Mouse (Mus musculus): ENCODE results near the gene Pycard. TPM values are rescaled to one million over a fixed set of nuclear protein-coding genes. Genes with fewer than 3 reads are reported as not detected.

Gene Pycard
- polyA plus RNA-seq (2014; fragmentation: Illumina TruSeq; extraction: RNeasy Lipid Tissue Mini Kit (QIAGEN cat#74804); ENCODE audit: low read depth, low replicate concordance) = 15.1 TPM

GRCm38 (mm10) chr7:127993341-127993977 lies at the start of gene Pycard:
Gene Pycard, minus strand, starts transcription at chr7:127993867.

GRCm38 (mm10) chr7:128003688-128004087 lies 10.0 kb upstream of the Pycard start, which contains the start of gene Trim72:
Gene Trim72, plus strand, starts transcription at chr7:128003949.

GRCm38 (mm10) chr7:127967004-127967921 lies 26.4 kb downstream of the Pycard start, which contains the start of gene Fus:
Gene Fus, plus strand, starts transcription at chr7:127967457.

GRCm38 (mm10) chr7:127946470-127947023 lies 47.1 kb downstream of the Pycard start, which contains the start of gene Prss36:
Gene Prss36, minus strand, starts transcription at chr7:127946725.

Other genes starting within 250 kb of the Pycard start
- 3.5 TPM for gene Fbxl19, start 249.3 kb downstream of the Pycard start, polyA plus RNA-seq (2014; fragmentation: Illumina TruSeq; extraction: RNeasy Lipid Tissue Mini Kit (QIAGEN cat#74804); ENCODE audit: low read depth, low replicate concordance)
- gene Orai3, start 224.1 kb downstream of the Pycard start, polyA plus RNA-seq (2014; fragmentation: Illumina TruSeq; extraction: RNeasy Lipid Tissue Mini Kit (QIAGEN cat#74804); ENCODE audit: low read depth, low replicate concordance) = 27.5 TPM
- 13.0 TPM for gene Setd1a, start 217.2 kb downstream of the Pycard start, polyA plus RNA-seq (2014; fragmentation: Illumina TruSeq; extraction: RNeasy Lipid Tissue Mini Kit (QIAGEN cat#74804); ENCODE audit: low read depth, low replicate concordance)
- not detected for gene Gm49388, start 208.3 kb downstream of the Pycard start, polyA plus RNA-seq (2014; fragmentation: Illumina TruSeq; extraction: RNeasy Lipid Tissue Mini Kit (QIAGEN cat#74804); ENCODE audit: low read depth, low replicate concordance)
- gene Hsd3b7, start 193.3 kb downstream of the Pycard start, polyA plus RNA-seq (2014; fragmentation: Illumina TruSeq; extraction: RNeasy Lipid Tissue Mini Kit (QIAGEN cat#74804); ENCODE audit: low read depth, low replicate concordance) = 31.7 TPM
- gene Stx4a, start 169.6 kb downstream of the Pycard start, polyA plus RNA-seq (2014; fragmentation: Illumina TruSeq; extraction: RNeasy Lipid Tissue Mini Kit (QIAGEN cat#74804); ENCODE audit: low read depth, low replicate concordance) = 107 TPM
- gene Stx1b, start 169.3 kb downstream of the Pycard start, polyA plus RNA-seq (2014; fragmentation: Illumina TruSeq; extraction: RNeasy Lipid Tissue Mini Kit (QIAGEN cat#74804); ENCODE audit: low read depth, low replicate concordance) = 1.1 TPM
- 12.2 TPM for gene Zfp646, start 117.6 kb downstream of the Pycard start, polyA plus RNA-seq (2014; fragmentation: Illumina TruSeq; extraction: RNeasy Lipid Tissue Mini Kit (QIAGEN cat#74804); ENCODE audit: low read depth, low replicate concordance)
- 3.6 TPM for gene Zfp668, start 117.0 kb downstream of the Pycard start, polyA plus RNA-seq (2014; fragmentation: Illumina TruSeq; extraction: RNeasy Lipid Tissue Mini Kit (QIAGEN cat#74804); ENCODE audit: low read depth, low replicate concordance)
- gene Prss53, start 102.9 kb downstream of the Pycard start, polyA plus RNA-seq (2014; fragmentation: Illumina TruSeq; extraction: RNeasy Lipid Tissue Mini Kit (QIAGEN cat#74804); ENCODE audit: low read depth, low replicate concordance) = 2.9 TPM
- not detected for gene Gm21974, start 98.4 kb downstream of the Pycard start, polyA plus RNA-seq (2014; fragmentation: Illumina TruSeq; extraction: RNeasy Lipid Tissue Mini Kit (QIAGEN cat#74804); ENCODE audit: low read depth, low replicate concordance)
- 36.8 TPM for gene Vkorc1, start 98.2 kb downstream of the Pycard start, polyA plus RNA-seq (2014; fragmentation: Illumina TruSeq; extraction: RNeasy Lipid Tissue Mini Kit (QIAGEN cat#74804); ENCODE audit: low read depth, low replicate concordance)
- 90.4 TPM for gene Bckdk, start 89.8 kb downstream of the Pycard start, polyA plus RNA-seq (2014; fragmentation: Illumina TruSeq; extraction: RNeasy Lipid Tissue Mini Kit (QIAGEN cat#74804); ENCODE audit: low read depth, low replicate concordance)
- gene Kat8, start 81.4 kb downstream of the Pycard start, polyA plus RNA-seq (2014; fragmentation: Illumina TruSeq; extraction: RNeasy Lipid Tissue Mini Kit (QIAGEN cat#74804); ENCODE audit: low read depth, low replicate concordance) = 23.7 TPM
- not detected for gene Prss8, start 63.8 kb downstream of the Pycard start, polyA plus RNA-seq (2014; fragmentation: Illumina TruSeq; extraction: RNeasy Lipid Tissue Mini Kit (QIAGEN cat#74804); ENCODE audit: low read depth, low replicate concordance)
- 16.2 TPM for gene Prss36, start 47.1 kb downstream of the Pycard start, polyA plus RNA-seq (2014; fragmentation: Illumina TruSeq; extraction: RNeasy Lipid Tissue Mini Kit (QIAGEN cat#74804); ENCODE audit: low read depth, low replicate concordance)
- 387 TPM for gene Fus, start 26.4 kb downstream of the Pycard start, polyA plus RNA-seq (2014; fragmentation: Illumina TruSeq; extraction: RNeasy Lipid Tissue Mini Kit (QIAGEN cat#74804); ENCODE audit: low read depth, low replicate concordance)
- 255 TPM for gene Trim72, start 10.1 kb upstream of the Pycard start, polyA plus RNA-seq (2014; fragmentation: Illumina TruSeq; extraction: RNeasy Lipid Tissue Mini Kit (QIAGEN cat#74804); ENCODE audit: low read depth, low replicate concordance)
- gene Itgam, start 68.8 kb upstream of the Pycard start, polyA plus RNA-seq (2014; fragmentation: Illumina TruSeq; extraction: RNeasy Lipid Tissue Mini Kit (QIAGEN cat#74804); ENCODE audit: low read depth, low replicate concordance) = 2.3 TPM
- gene Gm49368, start 68.8 kb upstream of the Pycard start, polyA plus RNA-seq (2014; fragmentation: Illumina TruSeq; extraction: RNeasy Lipid Tissue Mini Kit (QIAGEN cat#74804); ENCODE audit: low read depth, low replicate concordance) = not detected
- 0.13 TPM for gene Itgax, start 135.7 kb upstream of the Pycard start, polyA plus RNA-seq (2014; fragmentation: Illumina TruSeq; extraction: RNeasy Lipid Tissue Mini Kit (QIAGEN cat#74804); ENCODE audit: low read depth, low replicate concordance)
- gene Itgad, start 160.5 kb upstream of the Pycard start, polyA plus RNA-seq (2014; fragmentation: Illumina TruSeq; extraction: RNeasy Lipid Tissue Mini Kit (QIAGEN cat#74804); ENCODE audit: low read depth, low replicate concordance) = not detected
- 3,732 TPM for gene Cox6a2, start 212.5 kb upstream of the Pycard start, polyA plus RNA-seq (2014; fragmentation: Illumina TruSeq; extraction: RNeasy Lipid Tissue Mini Kit (QIAGEN cat#74804); ENCODE audit: low read depth, low replicate concordance)
- gene Armc5, start 243.5 kb upstream of the Pycard start, polyA plus RNA-seq (2014; fragmentation: Illumina TruSeq; extraction: RNeasy Lipid Tissue Mini Kit (QIAGEN cat#74804); ENCODE audit: low read depth, low replicate concordance) = 6.0 TPM
- 1.8 TPM for gene 9130023H24Rik, start 244.2 kb upstream of the Pycard start, polyA plus RNA-seq (2014; fragmentation: Illumina TruSeq; extraction: RNeasy Lipid Tissue Mini Kit (QIAGEN cat#74804); ENCODE audit: low read depth, low replicate concordance)

All from heart, adult 10 weeks (tissue).